Mouse (Mus musculus): Measurements from ENCODE around the gene Wdfy1.

Gene Wdfy1

DNA sequence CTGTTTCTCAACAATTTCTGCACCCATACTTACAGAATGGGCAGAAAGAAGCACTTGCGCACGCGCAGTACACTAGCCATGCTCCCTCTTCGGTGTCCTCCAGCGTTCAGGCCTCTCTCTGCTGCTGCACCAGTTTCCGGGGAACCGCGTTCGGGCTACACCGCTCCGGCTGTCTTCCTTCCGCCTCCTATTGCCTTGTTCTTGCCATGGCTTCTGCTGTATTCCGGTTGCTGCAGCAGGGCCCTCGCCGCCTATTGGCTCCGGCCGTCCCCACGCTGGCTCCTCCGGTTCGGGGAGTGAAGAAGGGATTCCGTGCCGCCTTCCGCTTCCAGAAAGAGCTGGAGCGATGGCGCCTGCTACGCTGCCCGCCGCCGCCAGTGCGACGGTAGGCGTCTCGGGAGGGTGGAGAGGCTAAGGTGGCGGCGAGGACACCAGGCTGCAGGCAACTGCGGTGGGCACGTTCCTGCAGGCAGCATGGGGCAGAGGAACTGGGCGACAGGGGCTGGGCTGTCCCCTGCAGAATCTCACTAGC, at the start of gene Wdfy1, which contains the start of gene Mrpl44:
Gene Wdfy1 (minus strand): TSS at position 217 of the 532 bp plus-strand sequence.
Gene Mrpl44 (plus strand): TSS at position 92 of the 532 bp plus-strand sequence.
- CTCF ChIA-PET = no interaction called here

DNA sequence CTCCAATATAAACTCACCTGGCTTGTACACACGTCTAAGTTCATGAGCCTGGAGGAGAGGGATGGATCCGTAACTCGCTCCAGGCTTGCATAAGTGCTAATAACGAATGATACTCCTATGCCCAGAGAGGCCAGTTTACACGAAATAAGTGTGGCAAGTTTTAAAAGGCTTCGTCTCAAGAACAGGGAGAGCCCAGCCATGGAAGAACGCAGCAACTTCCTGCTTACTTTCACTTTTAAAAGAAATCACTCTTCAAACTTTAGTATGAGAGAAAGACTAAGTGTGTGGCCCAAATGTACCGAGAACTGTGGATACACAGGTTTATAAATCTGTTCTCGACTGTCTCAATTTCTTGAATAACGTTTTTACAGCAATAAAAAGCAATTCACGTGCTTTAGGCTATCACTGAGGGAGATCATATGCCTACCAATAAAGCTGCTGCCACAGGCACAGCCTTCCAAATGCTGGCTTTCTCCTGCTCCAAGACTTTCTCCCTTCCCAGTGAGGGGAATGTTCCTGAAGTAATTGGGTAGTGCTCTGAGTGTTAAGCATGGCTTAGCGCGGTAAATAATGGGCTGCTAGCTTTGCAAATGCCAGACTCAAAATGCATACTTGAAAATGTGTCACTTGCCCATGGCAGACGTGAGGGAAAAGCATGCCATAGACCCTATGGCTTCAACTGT, 48.1 kb upstream of the Wdfy1 start:
- CTCF ChIA-PET = no interaction called here

DNA sequence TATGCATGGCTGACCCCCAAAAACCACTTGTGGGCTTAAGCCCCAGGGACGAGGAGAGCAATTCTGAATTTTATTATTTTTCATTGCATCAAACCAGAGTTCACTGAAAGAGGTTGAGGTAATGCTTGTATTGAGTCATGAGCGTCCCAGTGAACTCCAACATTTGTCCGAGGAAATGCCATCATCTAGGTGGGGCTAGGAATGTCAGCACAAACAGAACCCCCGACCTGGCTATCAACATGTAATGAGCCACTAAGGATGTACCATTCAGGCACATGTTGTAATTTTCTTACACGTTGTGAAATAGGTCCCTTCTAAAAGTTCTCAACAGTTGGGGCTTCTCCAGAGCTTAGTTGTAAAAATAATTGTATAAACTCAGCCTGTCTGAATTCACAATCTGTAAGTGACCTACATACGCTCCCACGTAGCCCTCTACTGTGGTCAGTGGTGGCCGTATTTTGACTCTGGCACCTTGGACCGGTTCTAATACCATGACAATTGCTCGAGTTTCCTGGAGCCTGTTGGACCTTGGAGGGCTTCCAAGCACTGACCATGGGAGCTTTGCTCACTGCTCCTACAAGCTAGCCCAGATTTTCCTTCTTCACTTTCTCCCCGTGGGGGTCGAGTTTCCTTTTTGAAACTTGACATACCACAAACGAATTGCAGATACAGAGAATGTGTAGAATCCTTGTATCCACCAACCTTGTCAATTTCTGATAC, 47.0 kb upstream of the Wdfy1 start:
- CTCF ChIA-PET = interaction anchor here (0.7 kb wide), 1 partner anchor 55 kb away, joined by 4 read pairs; no protein-coding TSS in a partner anchor

DNA sequence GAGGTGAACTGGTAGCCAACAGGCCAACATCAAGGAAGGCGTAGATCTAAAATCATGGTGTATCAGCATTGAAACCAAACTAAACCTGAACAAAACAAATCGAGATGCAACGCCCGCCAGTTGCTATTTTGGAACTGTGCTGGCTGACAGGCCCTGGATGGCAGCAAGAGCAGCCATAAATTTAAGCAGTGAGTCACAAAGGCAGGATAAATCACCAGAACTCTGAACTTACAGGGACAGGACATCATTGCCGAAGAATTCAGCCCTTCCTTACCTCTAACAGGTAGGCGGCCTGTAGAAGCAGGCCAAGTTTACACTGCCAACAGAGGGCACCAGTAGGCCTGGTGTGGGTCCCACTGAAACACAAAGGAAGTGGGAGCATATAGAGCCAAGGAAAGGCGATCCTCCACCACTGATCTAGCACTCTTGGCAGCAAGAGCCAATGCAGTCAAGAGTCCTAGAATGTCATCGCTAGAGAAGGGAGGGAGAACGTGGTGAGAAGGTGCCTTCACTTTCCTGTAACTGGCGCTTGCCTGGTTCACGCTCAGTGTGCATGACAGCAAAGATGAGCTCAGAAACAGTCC, 43.4 kb upstream of the Wdfy1 start:
- CTCF ChIA-PET = no interaction called here

DNA sequence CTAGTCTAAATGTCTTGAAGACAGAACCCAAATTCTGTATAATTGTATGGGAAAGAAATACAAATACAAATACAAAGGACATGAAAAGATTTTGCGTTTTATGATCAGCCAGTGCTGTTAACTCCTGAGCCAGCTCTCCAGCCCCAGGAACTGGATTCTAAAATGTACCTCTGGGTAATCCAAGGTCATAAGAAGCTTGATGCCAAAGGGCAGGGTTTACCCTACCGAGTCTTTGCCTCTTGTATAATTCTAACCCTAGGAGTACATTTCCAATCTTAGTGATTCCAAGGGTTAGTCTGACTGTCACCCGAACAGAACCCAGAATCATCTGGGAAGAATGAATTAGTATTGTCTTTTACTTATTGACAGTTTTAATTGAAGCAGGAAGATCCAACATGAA, 39.5 kb upstream of the Wdfy1 start:
- CTCF ChIA-PET = no interaction called here

DNA sequence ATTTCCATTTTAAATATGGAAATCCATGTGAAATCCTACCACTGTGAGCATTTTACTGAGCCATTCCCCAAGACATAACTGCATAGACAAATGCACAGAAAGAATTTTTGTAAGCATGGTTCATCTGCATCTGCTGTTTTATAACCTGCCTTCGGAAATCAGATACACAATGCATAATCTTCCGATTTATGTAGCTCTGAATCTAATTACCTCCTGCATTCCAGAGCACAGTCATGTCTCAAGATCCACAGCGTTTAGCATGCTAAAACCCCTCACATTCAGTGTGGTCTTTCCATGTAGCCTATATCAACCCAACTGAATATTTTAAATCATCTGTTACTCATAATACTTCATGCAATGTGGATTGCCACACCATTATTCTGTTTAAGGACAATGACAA, 33.5 kb upstream of the Wdfy1 start:
- CTCF ChIA-PET = no interaction called here

DNA sequence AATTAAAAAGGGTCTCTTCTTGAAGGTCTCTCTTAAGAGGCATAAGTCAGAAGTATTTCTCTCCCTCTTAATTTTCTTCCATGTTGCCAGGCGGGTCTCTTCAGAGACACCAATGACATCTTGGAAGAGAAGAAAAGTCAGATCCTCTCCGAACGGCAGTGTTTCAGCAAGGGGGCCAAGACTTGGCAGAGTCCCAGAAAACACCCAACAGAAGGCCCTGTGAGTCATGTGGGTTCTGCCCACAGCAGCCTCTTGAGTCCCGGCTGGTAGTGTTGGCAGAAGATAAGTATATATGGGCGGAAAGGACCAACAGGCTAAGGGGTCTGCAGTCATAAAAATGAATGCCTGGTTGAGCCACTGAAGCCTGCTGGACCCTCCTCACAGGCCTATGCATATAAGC, 30.9 kb upstream of the Wdfy1 start:
- CTCF ChIA-PET = no interaction called here

DNA sequence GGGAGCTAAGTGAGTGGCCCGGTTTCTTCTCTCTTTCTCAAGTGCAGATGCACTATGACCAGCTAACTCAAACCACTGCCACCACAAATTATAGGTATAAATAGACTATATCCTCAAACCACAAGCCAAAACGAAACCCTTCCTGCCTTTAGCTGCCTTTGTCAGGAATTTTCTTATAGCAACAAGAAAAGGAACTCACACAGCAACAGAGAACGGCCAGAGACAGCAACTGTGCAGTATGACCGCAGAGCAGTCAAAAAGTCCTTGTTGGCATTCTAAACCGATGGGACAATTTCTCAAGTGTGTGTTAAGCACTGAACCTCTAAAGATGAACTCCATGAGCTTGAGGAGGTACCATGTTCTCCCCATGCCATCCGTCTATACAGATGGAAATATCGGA, 27.7 kb upstream of the Wdfy1 start:
- CTCF ChIA-PET = no interaction called here

DNA sequence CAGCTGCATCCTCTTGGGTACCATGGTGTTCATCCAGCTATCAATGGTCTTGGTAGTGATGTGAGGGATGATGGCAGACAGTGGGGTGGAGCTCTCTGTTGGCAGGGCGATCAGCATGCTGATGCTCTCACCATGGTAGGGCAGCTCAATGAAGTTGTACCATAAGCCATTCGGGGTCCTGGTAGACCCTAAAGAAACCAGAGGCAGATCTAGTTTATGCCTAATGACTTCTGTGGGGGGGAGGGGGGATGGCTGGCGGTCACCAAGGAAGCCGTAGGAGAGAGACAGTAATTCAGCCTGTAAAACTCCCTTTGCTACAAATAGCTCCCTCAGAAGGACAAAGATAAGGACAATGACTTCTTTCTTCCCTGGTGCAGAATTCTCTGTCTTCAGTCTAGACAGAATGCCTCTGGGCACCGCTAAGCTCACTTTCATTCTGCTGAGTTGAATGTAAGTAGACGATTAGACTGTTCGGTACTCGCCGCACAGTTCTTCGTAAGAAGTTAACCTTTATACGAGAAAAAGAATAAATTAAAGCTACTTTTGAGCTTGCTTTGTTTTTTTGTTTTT, 27.0 kb upstream of the Wdfy1 start:
- CTCF ChIA-PET = no interaction called here

DNA sequence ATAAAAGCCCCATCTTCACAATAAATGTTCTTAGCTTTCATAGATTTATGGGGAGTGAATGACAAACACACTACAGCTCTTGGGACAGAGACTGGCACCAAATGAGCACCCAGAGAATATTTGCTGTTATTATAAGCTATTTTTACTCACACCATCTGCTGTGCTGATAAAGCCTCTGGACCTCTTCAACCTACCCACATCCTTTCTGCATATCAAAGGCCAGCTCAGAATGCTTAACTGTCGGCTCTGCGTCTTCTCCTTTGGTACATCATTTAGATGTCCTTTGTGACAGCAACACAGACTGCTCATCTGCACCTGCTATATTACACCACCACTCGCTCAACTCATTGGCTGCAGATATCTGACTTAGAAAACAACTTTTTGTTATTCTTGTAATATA, 21.1 kb upstream of the Wdfy1 start:
- CTCF ChIA-PET = no interaction called here

DNA sequence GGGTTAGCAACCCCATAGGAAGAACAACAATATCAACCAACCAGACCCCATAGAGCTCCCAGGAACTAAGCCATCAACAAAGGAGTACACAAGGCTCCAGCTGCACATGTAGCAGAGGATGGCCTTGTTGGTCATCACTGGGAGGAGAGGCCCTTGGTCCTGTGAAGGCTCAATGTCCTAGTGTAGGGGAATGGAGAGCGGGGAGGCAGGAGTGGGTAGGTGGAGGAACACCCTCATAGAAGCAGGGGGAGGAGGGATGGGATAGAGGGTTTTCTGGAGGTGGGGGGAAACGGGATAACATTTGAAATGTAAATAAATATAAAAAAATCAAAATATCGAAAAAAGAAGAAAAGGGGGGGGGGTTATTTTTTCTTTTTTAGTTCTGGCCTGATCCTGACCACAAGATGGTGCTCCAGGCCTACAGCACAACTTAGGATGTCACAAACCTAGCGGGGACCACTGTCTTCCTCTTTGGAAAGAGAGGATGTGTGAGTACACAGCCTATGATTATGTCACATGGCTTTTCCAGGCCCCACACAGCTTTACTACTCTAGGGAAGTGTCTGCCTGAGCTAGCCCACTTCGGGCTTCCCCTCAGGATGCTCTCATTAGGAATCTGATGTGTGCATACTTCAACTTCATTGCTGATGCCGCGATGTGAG, 10.5 kb upstream of the Wdfy1 start:
- CTCF ChIA-PET = no interaction called here

DNA sequence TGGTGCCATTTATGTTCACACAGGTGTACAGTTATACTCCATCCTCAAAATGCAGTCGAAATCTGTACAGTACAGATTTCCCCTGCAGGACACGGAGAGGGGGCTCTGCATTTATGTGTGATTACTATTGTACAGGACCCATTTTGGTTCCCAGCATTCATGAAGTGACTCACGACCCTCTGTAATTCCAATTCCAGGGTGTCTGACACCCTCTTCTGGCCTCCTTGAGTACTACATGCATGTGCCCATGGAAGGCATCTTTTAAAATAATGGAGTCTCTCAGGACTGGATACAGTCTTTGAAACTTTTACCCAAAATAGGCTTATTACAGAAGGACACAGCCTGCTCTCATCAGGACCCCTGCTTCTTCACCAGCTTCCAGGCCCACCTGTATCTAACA, 6.5 kb upstream of the Wdfy1 start:
- CTCF ChIA-PET = interaction anchor here (1.0 kb wide), 1 partner anchor 95 kb away, joined by 3 read pairs; no protein-coding TSS in a partner anchor

DNA sequence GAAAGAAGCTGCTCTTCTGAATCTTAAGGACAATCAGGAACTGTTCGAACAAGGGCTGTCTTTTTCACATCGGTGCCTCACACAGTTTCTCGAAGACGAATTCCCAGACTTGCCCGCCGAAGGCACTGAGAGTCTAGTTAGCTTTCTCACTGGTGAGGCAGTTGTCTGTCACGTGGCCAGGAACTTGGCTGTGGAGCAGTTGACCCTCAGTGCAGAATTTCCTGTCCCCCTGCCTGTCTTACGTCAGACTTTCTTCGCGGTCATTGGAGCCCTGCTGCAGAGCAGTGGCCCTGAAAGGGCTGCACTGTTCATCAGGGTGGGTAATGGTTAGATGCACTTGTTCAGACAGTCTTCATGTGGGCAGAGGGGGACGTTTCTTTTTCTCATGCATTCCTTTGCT, 2.1 kb upstream of the Wdfy1 start:
- CTCF ChIA-PET = no interaction called here

DNA sequence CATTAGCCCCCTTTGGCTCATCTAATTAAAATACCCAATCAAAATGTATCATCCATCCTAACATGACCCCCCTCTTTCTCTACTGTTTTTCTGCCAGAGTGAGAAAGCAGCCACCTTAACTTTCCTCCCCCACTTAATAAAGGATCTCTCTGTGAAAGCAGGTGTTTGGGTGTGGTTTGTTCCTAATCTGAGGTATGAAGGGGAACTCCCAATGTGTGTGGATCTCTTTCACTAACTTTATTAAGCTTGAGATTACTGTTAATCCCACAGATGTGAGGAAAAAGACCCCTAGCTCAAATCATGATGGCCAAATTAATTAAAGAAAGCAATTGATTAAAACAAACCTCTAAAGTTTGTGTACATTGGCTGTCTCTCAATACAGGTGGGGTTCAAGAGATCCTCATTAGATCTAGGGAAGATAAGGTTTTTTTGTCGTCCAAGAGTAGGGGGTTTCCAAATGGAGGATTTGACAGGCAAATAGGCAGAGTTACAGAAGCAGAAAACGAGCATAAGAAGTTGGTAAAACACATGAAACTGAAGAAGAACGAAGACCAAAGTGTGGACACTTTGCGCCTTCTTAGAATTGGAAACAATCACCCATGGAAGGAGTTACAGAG, 1.7 kb downstream of the Wdfy1 start:
- CTCF ChIA-PET = interaction anchor here (0.5 to 0.6 kb wide), 2 partner anchors 111 to 641 kb away, joined by 3 to 5 read pairs; no protein-coding TSS in a partner anchor

DNA sequence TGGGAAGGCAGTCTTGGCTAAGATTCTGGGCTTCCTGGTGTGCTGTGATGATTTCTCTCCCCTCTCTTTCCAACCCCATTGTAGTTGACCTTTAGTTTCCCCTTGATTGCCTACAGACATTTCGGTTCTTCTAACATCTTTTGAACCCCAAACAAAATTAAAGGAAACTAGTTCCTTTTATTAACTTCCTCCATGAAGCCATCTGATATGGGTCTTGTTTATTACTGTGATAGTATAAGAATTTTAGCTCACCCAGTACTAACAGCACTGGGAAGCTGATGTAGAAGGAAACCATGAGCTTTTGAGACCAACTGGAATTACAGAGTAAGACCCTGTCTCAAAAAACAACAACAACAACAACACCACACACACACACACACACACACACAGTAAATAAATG, 7.7 kb downstream of the Wdfy1 start:
- CTCF ChIA-PET = interaction anchor here (0.6 kb wide), 1 partner anchor 55 kb away, joined by 4 read pairs; no protein-coding TSS in a partner anchor

DNA sequence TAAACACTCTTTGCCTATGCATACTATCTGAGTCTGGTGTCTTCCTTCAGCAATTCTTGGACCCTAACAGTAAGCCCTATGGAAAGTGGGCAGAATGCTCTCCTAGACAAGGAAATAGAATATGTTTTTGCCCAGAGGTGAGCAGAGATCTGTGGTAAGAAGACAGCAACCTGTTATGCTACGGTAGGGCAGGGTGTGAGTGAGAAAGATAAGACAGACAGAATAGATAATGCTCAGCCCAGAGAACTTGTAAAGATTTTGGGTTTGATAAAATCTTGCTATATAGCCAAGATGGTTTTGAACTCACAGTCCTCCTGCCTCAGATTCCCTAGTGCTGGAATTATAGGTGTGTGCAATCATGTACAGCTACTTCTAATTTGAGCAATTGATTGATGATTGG, 11.5 kb downstream of the Wdfy1 start:
- CTCF ChIA-PET = no interaction called here

DNA sequence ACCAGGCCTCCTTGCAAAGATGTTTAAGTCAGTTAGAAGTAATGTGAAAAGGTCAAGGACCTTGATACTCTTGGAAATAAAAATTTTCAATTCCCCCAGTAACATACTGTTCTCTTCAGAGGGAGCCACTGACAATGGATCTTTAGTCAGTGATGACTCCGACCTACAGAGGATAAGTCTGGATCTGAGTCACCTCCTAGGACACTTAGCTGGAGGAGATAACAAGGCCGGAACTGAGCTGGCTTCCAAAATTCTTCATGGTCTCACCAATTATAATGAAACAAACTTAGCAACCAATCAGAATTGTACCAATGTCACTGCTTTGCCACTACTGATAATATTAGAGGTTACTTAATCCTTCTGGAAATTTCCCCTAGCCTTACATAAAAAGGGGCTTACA, 11.9 kb downstream of the Wdfy1 start:
- CTCF ChIA-PET = no interaction called here

DNA sequence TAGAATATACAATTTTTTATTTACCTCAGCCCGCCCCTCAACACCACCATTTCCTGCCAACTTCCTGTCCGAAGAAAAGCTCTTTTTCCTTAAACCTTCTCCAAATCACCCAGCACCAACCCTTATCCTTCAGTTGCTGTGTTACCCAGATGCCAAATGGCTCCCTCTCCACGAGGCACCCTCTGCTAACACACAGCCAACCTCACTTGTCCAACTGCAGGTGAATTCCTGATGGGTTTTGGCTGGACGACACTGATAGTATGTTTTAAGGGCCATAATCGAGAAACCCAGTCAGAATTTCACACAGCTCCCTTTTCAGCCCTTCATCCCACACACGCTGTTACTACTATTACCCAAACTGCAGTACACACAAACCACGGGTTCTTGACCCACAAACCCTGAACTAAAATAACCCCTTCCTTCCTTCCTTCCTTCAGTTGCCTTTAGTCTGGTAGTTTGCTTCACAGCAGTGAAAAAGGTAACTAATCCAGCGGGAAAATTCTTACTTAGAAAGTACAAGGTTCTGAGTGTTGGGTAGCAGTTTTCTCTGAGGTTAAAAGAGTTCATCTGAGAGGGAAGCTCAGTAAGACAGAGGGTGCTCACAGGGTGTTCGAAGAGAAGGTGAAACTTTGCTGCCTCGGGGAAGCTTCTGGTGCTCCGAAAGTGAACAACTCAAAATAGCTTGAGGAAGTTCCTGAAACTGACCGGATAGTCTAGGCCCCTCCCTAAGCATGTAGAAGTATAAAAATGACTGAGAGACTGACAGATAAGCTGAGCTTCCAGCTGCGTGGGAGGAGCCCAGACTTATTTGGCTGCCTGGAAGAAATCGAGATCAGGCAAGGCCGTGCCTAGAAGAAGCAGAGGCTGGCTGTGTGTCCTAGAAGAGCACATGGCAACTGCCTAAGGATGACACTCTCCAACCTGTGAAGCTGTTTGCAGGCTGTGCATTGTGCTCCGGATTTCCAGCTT, 13.4 kb downstream of the Wdfy1 start:
- CTCF ChIA-PET = interaction anchor here (0.5 kb wide), 1 partner anchor 1548 kb away, joined by 3 read pairs; no protein-coding TSS in a partner anchor

DNA sequence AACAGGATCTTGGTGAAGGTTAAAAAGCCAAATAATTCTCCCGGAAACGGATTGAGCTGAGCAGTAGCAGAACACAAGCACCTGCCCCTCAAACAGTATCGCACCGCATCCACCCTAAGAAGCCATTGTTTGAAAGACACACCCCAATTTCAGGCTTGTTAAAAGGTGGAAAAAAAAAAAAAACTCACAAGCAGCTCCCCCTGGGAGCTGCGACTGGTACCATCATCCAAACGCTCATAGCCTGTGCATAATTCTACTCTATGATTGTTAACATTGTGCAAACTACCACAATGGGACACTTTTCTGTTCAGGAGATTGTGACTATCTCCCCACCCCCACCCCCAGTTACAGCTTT, 14.0 kb downstream of the Wdfy1 start:
- CTCF ChIA-PET = interaction anchor here (0.5 kb wide), 1 partner anchor 1547 kb away, joined by 3 read pairs; no protein-coding TSS in a partner anchor

All from spleen, embryonic (tissue).